Mouse (Mus musculus) liver, adult 2 months (tissue): ENCODE measurements around the gene Sat2.
A peak's percentile ranks its signal among the peaks of the same experiment; 100 is the strongest.

ENCODE experiments used
- CTCF ChIP-seq: fragments of 200-500 bp; IDR thresholded peaks from 2 replicates; pipeline ENCODE4 v1.5.1; 2011; ENCODE audit warnings: low read depth, low read length, control low read depth
- POLR2A ChIP-seq: fragments of 200-500 bp; IDR thresholded peaks from 2 replicates; pipeline ENCODE4 v1.6.1; 2011; ENCODE audit warnings: low read length, control low read depth; ENCODE audit not compliant: insufficient read depth; ENCODE audit errors: extremely low read depth

GRCm38 (mm10) chr11:69605726-69606490, 15.9 kb upstream of the Sat2 start, which contains the start of gene Atp1b2:
- TF ChIP-seq CTCF (no peak), POLR2A (0 out of 2 replicates have a peak, but pooled peaks have one; percentile 20)
